Mouse (Mus musculus): ENCODE measurements at regions not wholly inside any gene's neighbourhood (a gene's known extent, or its start where the extent isn't known, plus 50 kb on each side); places are given as distances from the start of the nearest gene placed in this dataset.
A peak's percentile ranks its signal among the peaks of the same experiment; 100 is the strongest.

- peak; percentile 84 for DNase-seq (ENCODE audit: low spot score)
These were observed 62.0 kb upstream of the Egflam start for GRCm38 (mm10) chr15:7459992-7460820.

GRCm38 (mm10) chr15:7462549-7462948 lies 64.4 kb upstream of the Egflam start:
- DNase-seq (ENCODE audit: low spot score), result no peak

DNA sequence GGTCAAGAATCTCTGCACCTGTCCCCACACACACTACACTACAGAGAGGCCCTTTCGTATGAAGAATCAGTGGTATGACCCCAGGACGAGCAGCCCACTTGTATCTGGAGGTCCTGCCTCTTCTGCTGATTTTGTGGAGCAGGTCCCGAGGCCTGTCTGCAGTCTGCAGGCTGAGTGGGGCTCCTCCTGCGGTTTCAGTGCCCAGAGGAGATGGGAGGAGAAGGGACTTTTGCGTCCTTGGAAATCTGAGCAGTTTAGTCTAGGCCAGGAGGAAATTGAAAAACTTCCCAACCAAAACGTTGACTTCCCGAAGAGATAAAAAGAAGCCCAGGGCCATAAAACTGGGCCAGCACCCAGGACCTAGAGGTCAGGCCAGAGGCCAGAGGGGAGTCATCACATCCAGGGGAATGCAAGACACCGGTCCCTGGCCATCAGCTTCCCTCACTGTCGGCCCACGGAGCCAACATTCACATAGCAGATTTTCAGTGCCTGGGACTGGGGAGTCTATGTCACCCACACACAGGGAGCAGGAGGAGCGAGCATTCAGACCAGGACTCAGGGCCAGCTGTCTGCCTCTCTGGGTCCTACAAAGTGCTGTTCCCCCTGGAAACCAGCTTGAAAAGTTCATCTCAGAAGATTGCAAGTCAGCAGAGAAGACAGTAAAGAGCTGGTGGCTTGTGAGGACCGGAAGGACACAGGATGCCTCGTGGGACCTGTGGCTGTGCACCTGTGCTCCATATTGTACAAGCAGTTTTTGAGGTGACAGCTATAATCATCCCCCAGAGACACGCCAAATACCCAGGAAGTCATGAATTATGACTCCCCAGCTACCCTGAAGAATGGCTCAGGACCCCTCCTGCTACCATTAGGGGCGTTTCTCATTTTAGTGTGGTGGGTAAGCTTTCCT lies 65.5 kb upstream of the Egflam start:
- no peak for DNase-seq (ENCODE audit: low spot score)

DNA sequence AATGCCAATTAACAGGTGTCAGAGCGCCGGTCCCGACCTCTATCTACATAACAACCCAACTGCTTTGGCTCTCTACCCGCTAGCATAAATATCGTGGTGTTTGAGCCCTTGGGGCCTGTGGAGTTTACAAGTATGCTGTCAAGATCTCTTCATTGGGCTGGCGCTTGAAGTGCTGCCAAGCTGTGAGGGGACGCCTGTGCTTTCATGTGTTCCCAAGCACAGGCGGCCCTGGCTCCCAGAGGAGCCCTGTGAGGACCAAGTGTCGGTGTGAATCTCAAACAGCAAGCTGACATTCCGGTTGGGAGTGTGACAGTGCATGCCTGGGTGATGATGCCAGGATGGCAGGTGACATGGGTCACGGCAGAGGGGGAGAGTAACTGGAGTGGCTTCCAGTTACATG lies 82.0 kb upstream of the Egflam start:
- peak; percentile 3 for DNase-seq (ENCODE audit: low spot score)

DNA sequence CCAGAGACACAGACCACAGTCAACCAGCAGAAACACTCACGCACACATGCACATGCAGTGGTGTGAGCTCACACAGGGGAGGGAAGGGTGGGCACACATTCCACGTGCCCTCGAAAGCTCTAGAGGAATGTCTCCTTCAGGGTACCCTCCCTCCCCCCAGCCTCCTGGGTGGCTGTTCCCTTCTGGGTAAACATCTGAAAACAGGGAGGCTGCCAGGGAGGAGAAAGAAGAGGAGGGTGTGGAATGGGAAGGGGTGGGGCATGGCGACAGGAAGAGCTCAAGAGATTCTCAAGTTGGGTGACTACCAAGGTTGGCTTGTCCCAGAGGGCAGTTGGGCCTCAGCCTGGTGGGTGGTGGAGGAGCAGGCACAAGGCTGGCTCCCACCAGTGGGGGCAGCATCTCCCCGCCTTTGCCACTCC lies 82.6 kb upstream of the Egflam start:
- DNase-seq (ENCODE audit: low spot score), result no peak

DNA sequence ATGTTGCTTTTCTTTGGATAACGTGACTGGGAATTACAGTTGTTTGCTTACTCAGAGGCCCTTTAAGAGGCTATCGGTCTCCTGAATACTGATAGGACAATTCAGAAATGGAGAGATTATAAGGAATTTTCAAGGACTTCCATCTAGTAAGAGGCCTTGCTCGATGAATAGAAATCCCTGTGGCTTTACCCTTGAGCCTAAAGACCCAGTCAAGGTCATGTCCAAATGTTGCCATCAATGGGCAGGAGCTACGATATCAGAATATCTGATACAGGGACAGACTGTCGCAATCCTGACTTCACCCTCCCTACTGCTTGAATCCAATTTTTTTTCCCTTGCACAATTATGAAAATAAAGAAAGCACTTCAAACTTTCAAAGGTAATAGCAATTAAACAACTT lies 85.5 kb upstream of the Egflam start:
- no peak for DNase-seq (ENCODE audit: low spot score)

- DNase-seq (ENCODE audit: low spot score), result no peak
These were observed 92.9 kb upstream of the Egflam start for GRCm38 (mm10) chr15:7491091-7491490.

DNA sequence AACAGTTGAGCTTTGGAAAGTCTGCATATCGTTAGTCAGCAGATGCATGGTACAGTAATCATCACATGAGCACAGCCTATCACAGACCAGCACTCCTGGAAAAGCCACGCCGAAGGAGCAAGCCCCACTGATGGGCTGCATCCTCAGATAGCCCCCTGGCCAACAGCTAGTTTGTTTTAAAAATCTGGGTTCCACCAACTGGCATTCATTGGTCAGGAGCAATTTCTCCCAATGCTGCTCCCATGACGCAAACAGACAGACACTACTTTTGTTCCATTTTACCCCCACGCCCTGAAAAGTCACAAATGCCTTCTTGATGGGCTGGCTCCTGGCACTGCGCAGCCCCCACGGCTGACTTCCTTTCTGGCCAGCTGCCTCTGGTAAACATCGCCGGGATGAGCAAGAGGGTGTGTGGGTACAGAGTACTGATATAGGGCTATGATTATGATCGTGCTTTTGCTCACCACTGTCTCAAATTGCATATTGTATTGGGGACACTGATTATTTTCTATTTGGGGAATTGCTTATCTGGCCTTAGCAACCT lies 95.0 kb upstream of the Egflam start:
- no peak for DNase-seq (ENCODE audit: low spot score)

DNA sequence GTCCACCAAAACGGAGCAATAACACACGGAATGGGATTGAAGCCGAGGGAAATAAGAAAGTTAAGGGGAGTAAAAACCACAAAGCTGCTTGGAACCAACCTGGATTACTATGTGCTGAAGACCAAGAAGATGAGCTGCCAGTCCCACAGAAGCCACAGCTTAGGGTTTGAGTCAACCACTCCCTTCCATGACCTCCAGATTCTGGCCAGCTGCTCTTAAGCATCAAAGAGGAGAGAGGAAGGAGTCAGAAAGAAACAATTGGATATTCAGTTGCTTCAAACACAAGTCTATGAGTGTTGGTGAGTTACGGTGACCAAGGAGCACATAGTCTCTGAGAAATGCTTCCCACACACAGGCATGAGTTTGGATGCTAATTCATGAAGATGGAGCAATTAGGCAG lies 99.7 kb upstream of the Egflam start:
- no peak for DNase-seq (ENCODE audit: low spot score)

DNA sequence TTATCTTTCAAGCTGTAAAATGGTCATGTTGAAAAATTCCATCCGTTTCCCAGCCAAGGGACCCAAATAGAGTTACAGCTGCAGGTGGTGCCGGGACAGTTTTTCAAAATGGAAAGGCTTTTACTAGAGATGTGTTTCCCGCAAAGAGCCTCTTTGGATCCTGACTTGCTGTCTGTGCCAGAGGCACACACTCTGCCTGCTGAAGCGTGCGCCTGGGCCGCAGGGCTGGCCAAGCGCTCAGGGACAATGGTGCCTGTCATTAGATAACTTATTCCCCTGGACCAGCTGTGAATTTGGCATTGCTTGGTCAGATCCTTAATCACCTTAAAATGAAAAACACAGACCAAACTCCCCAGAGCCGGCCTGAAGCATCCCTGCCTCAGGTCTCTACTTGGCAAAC lies 110.3 kb upstream of the Egflam start:
- DNase-seq (ENCODE audit: low spot score), result no peak

- DNase-seq (ENCODE audit: low spot score), result no peak
These were observed 116.6 kb upstream of the Egflam start for GRCm38 (mm10) chr15:7514743-7515273.

- no peak for DNase-seq (ENCODE audit: low spot score)
These were observed 123.4 kb upstream of the Egflam start for GRCm38 (mm10) chr15:7521611-7522010.

GRCm38 (mm10) chr15:7522902-7523786 lies 124.9 kb upstream of the Egflam start:
- DNase-seq (ENCODE audit: low spot score), result no peak

DNA sequence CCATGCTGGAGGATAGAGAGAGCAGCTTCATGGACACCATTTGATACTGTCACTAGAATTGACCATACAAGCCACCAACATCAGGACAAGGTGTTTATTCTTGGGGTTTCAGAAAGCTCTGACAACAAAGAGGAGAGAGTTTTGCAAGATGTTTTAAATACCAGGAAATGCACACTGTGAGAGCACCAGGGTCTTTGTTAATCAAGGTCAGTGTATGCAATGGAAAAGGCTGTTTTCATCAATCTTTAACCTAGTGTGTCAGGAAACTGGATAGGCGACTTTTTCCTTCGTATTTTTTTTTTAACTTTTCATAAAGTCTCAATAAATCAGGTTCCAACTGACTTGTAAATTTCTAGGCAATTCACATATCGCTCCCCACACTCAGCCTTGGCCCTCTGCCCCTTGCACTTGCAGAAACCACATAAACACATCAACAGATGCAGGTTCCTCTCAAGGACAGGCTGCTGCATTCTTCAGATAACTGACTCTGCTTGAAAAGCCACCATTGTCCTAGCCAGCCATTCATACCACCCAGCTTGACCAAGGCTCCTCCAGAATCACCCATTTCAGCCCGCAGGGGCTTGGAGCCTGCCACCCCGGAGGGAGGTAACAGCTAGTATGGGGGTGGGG lies 132.9 kb upstream of the Egflam start:
- peak; percentile 11 for DNase-seq (ENCODE audit: low spot score)

DNA sequence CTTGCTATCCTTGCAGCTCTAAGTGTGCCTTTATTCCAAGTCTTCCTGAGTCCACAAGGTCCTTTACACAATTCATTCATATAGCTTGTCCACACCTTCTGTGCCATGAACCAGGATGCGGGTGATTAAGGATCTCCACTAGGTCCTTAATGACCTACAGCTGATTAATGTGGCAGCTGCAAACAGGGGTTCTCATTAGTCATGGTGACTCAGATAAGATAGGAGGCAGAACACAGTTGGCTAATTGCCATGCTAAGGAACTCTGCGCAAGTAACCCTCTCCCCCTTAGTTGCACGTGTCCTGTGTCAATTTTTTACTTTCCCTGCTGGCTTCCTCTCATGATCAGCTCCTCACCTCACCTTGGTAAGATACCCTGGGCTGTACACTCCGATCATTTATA lies 139.7 kb upstream of the Egflam start:
- DNase-seq (ENCODE audit: low spot score), result no peak

DNA sequence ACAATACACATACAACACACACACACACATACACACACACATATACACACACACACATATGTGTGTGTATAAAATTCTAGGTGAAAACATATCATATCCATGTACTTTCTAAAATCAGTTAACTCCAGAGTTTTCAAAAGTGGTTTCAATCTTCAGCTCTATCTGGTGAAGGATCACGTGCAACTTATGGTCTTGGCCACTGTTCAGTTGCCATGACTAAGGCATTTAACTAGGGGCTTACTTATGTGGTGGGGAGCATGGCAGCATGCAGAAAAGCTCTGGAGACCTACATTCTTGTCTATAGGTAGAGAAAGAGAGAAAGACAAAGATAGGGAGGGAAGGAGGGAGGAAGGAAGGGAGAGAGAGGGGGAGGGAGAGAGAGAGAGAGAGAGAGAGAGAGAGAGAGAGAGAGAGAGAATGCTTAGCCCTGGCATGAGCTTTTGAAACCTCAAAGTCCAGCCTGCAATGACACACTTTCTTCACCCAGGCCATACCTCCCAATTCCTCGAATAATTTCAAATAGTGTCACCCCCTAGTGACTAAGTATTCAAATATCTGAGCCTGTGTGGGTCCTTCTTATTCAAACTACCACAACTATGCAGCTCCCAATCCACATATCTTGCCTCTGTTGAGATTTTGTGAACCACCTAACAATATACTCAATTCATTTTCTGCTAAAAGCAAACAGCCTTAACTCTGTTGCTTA lies 155.1 kb upstream of the Egflam start:
- DNase-seq (ENCODE audit: low spot score), result no peak

- DNase-seq (ENCODE audit: low spot score), result no peak
These were observed 156.2 kb upstream of the Egflam start for GRCm38 (mm10) chr15:7554433-7554832.

GRCm38 (mm10) chr15:7563279-7563678 lies 165.1 kb upstream of the Egflam start:
- no peak for DNase-seq (ENCODE audit: low spot score)

DNA sequence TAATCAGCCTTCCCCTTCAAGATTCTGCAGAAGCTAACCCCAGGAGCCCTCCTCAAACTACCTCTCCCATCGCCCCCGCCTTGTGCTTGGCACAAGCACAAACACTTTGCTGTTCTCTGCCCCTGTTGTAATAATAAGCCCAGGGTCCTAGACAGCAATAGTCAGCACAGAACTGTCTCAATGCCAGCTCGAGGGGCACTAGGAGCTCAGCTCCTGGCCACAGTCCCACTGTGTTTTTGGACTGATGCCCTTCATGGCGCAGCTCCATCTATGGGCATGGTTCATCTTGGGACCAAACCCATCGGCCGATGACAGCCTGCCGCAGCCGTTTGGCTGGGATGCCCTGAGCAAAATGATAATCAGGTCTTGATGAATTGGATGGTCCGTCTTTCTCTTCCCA lies 165.5 kb upstream of the Egflam start:
- DNase-seq (ENCODE audit: low spot score), result no peak

DNA sequence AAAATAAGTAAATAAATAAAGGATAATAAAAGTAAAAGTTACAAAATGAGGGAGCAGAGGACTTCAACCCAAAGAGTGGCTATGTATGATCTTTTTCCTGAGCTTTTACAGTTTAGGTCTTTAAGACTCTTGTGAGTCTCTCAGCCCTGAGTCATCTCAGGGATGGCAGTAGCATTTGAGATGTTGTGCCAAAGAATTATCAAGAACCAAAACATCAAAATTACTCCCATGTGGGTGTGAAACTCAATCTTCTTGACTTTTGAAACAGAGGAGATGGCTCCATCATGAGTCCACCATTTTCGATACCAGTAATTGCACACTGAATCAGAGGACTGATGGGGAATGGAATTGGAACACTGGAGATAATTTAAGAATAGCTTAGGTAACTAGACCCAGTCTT lies 174.0 kb upstream of the Egflam start:
- DNase-seq (ENCODE audit: low spot score), result no peak

Measured in retina, embryonic 14.5 days (tissue).